Mouse (Mus musculus): Measurements from ENCODE around the gene Usf3. TPM values are rescaled to one million over a fixed set of nuclear protein-coding genes. Genes with fewer than 3 reads are reported as not detected.

The Usf3 gene
- total and polyA plus RNA-seq, 3 experiments = 4.0 to 8.5 (median 5.2) TPM

- H3K4me1 ChIP-seq (ENCODE audit: control insufficient read depth in 1 of 2, insufficient read depth in 2 of 2) = peaks cover 0 to 46% of the 10 kb centered on the region in 2 experiments; a peak in 2 of 4 replicates
- peak overlapping the region; percentile 92; the same call in 1 of the 2 replicates for H3K9ac ChIP-seq (ENCODE audit: insufficient read depth, low read depth)
- H3K79me2 ChIP-seq (replicated peaks; ENCODE audit: control insufficient read depth, extremely low read depth, insufficient read depth, poor library complexity, severe bottlenecking) = peaks cover 60% of the 10 kb centered on the region
- no peaks in the 10 kb centered on the region for H3K27me3 ChIP-seq (replicated peaks)
- H3K4me2 ChIP-seq (ENCODE audit: insufficient read depth, low read depth, poor library complexity, severe bottlenecking) = peak overlapping the region; percentile 96
- peak; percentile 10; the same call in 1 of the 2 replicates for TF ChIP-seq IRF4 (IDR thresholded peaks at IDR 0.05; ENCODE audit: low read depth, low read length)
- TF ChIP-seq MAZ (IDR thresholded peaks at IDR 0.05; ENCODE audit: low read depth, low read length) = no peak
- peak; percentile 81; the same call in 1 of the 2 replicates for TF ChIP-seq SIN3A (IDR thresholded peaks at IDR 0.05; ENCODE audit: low read length)
- TF ChIP-seq POLR2AphosphoS2 (IDR thresholded peaks at IDR 0.05; ENCODE audit: low read depth, low read length) = no peak
- TF ChIP-seq CTCF (conservative IDR thresholded peaks at IDR 0.05 in 1 of 2, IDR thresholded peaks at IDR 0.05 in 1 of 2; ENCODE audit: low read depth in 2 of 2, low read length in 2 of 2) = peak in 1 of 2 experiments; percentile 37; a peak in 2 of 4 replicates
- TF ChIP-seq ZNF384 (IDR thresholded peaks at IDR 0.05; ENCODE audit: low read depth, low read length) = no peak
- in situ Hi-C loops (cut with MboI; ENCODE audit: low pct_ligation_motif_present, low pct_unique_long_range_greater_than_20kb, low sequenced_read_pairs) = no loop called here
- dilution Hi-C loops (cut with MboI; ENCODE audit: extremely low pct_ligation_motif_present, extremely low pct_unique_long_range_greater_than_20kb, low sequenced_read_pairs) = no loop called here
- H3K4me3 ChIP-seq (replicated peaks in 1 of 3; ENCODE audit: low read depth in 2 of 3, low read length in 2 of 3, poor library complexity in 1 of 3) = peak overlapping the region; percentile 22 to 93 (median 79)
- no peaks in the 10 kb centered on the region for H3K9me3 ChIP-seq (replicated peaks; ENCODE audit: low read length)
- no peak overlapping the region for H3K27ac ChIP-seq (ENCODE audit: insufficient read depth, low read depth)
- DNase-seq (ENCODE audit: extremely low read depth) = peak; percentile 24
- peaks cover 0 to 17% of the 10 kb centered on the region in 2 experiments for H3K36me3 ChIP-seq (replicated peaks in 1 of 2; ENCODE audit: control insufficient read depth in 1 of 2, insufficient read depth in 1 of 2, low read length in 1 of 2)
Measured at GRCm38 (mm10) chr16:44141483-44141882, 31.6 kb upstream of the Usf3 start.

GRCm38 (mm10) chr16:44149002-44149767, 23.9 kb upstream of the Usf3 start:
- DNase-seq (ENCODE audit: extremely low read depth) = peak; percentile 29
- Histone ChIP-seq H3K4me2 (ENCODE audit: insufficient read depth, low read depth, poor library complexity, severe bottlenecking) (no peak overlapping the region), H3K4me3 (replicated peaks in 1 of 3; ENCODE audit: low read depth in 2 of 3, low read length in 2 of 3, poor library complexity in 1 of 3) (no peak overlapping the region), H3K79me2 (replicated peaks; ENCODE audit: control insufficient read depth, extremely low read depth, insufficient read depth, poor library complexity, severe bottlenecking) (peaks cover 71% of the 10 kb centered on the region), H3K4me1 (ENCODE audit: control insufficient read depth in 1 of 2, insufficient read depth in 2 of 2) (peaks cover 0 to 37% of the 10 kb centered on the region in 2 experiments; a peak in 1 of 4 replicates), H3K9ac (ENCODE audit: insufficient read depth, low read depth) (peak overlapping the region; percentile 44; the same call in 1 of the 2 replicates), H3K27me3 (replicated peaks) (no peaks in the 10 kb centered on the region), H3K36me3 (replicated peaks in 1 of 2; ENCODE audit: control insufficient read depth in 1 of 2, insufficient read depth in 1 of 2, low read length in 1 of 2) (peaks cover 0 to 27% of the 10 kb centered on the region in 2 experiments), H3K9me3 (replicated peaks; ENCODE audit: low read length) (no peaks in the 10 kb centered on the region), H3K27ac (ENCODE audit: insufficient read depth, low read depth) (no peak overlapping the region)
- dilution Hi-C loops (cut with MboI; ENCODE audit: extremely low pct_ligation_motif_present, extremely low pct_unique_long_range_greater_than_20kb, low sequenced_read_pairs) = no loop called here
- in situ Hi-C loops (cut with MboI; ENCODE audit: low pct_ligation_motif_present, low pct_unique_long_range_greater_than_20kb, low sequenced_read_pairs) = no loop called here
- TF ChIP-seq HCFC1 (IDR thresholded peaks at IDR 0.05; ENCODE audit: low read depth, low read length) (no peak), CHD2 (IDR thresholded peaks at IDR 0.05; ENCODE audit: low read length) (no peak), TCF12 (IDR thresholded peaks at IDR 0.05; ENCODE audit: low read depth, low read length) (no peak), ETS1 (conservative IDR thresholded peaks at IDR 0.05; ENCODE audit: low read depth, low read length) (no peak), USF2 (conservative IDR thresholded peaks at IDR 0.05; ENCODE audit: low read depth, low read length) (no peak), MEF2A (IDR thresholded peaks at IDR 0.05; ENCODE audit: borderline replicate concordance, low read depth, low read length) (no peak), EP300 (IDR thresholded peaks at IDR 0.05; ENCODE audit: low read length) (no peak), RAD21 (IDR thresholded peaks at IDR 0.05; ENCODE audit: low read depth, low read length) (peak; percentile 66), CTCF (conservative IDR thresholded peaks at IDR 0.05 in 1 of 2, IDR thresholded peaks at IDR 0.05 in 1 of 2; ENCODE audit: low read depth in 2 of 2, low read length in 2 of 2) (peak in 1 of 2 experiments; percentile 63; a peak in 2 of 4 replicates), MAZ (IDR thresholded peaks at IDR 0.05; ENCODE audit: low read depth, low read length) (0 out of 2 replicates have a peak, but pooled peaks have one; percentile 14), MAX (IDR thresholded peaks at IDR 0.05; ENCODE audit: low read length) (no peak), UBTF (IDR thresholded peaks at IDR 0.05; ENCODE audit: low read depth, low read length) (no peak), MXI1 (IDR thresholded peaks at IDR 0.05; ENCODE audit: low read depth, low read length) (no peak), SIN3A (IDR thresholded peaks at IDR 0.05; ENCODE audit: low read length) (0 out of 2 replicates have a peak, but pooled peaks have one; percentile 39), MAFK (IDR thresholded peaks at IDR 0.05; ENCODE audit: insufficient replicate concordance, low read length) (no peak), CHD1 (IDR thresholded peaks at IDR 0.05; ENCODE audit: low read depth, low read length) (0 out of 2 replicates have a peak, but pooled peaks have one; percentile 44)

All from CH12.LX (cell line).